Mouse (Mus musculus) CH12.LX (cell line): ENCODE data around the gene Trmt112.

Experiments
- CTCF ChIP-seq, 2 experiments: IDR thresholded peaks in 1 of 2; conservative IDR thresholded peaks in 1 of 2; 2 replicates each; pipeline ENCODE4 v1.5.1; 2011 to 2012; ENCODE audit warnings: low read depth in 2 of 2, low read length in 2 of 2, improper control_type of control experiment in 1 of 2, inconsistent platforms in 1 of 2, mild to moderate bottlenecking in 1 of 2, moderate library complexity in 1 of 2
- ETS1 ChIP-seq: conservative IDR thresholded peaks from 2 replicates; pipeline ENCODE4 v1.6.1; 2012; ENCODE audit warnings: low read depth, mild to moderate bottlenecking, inconsistent platforms, low read length, improper control_type of control experiment, moderate library complexity
- GABPA ChIP-seq: IDR thresholded peaks from 2 replicates; pipeline ENCODE4 v1.6.1; 2012; ENCODE audit warnings: low read depth, low read length, improper control_type of control experiment, inconsistent platforms; ENCODE audit not compliant: insufficient replicate concordance
- MAZ ChIP-seq: IDR thresholded peaks from 2 replicates; pipeline ENCODE4 v1.6.1; 2012; ENCODE audit warnings: low read depth, mild to moderate bottlenecking, inconsistent platforms, low read length, improper control_type of control experiment, moderate library complexity
- MYC ChIP-seq: IDR thresholded peaks from 2 replicates; pipeline ENCODE4 v1.6.1; 2011; ENCODE audit warnings: low read depth, mild to moderate bottlenecking, improper control_type of control experiment, low read length
- POLR2A ChIP-seq: IDR thresholded peaks from 2 replicates; pipeline ENCODE4 v1.6.1; 2011; ENCODE audit warnings: low read depth, mild to moderate bottlenecking, improper control_type of control experiment, low read length
- RAD21 ChIP-seq: IDR thresholded peaks from 2 replicates; pipeline ENCODE4 v1.6.1; 2011; ENCODE audit warnings: low read depth, mild to moderate bottlenecking, low read length, improper control_type of control experiment, moderate library complexity
- RCOR1 ChIP-seq: conservative IDR thresholded peaks from 2 replicates; pipeline ENCODE4 v1.6.1; 2012; ENCODE audit warnings: low read depth, mild to moderate bottlenecking, inconsistent platforms, low read length, improper control_type of control experiment
- TBP ChIP-seq: conservative IDR thresholded peaks from 2 replicates; pipeline ENCODE4 v1.6.1; 2011; ENCODE audit warnings: low read depth, low read length, improper control_type of control experiment
- TCF12 ChIP-seq: IDR thresholded peaks from 2 replicates; pipeline ENCODE4 v1.6.1; 2014; ENCODE audit warnings: low read depth, mild to moderate bottlenecking, inconsistent platforms, low read length, improper control_type of control experiment
- ZC3H11A ChIP-seq: IDR thresholded peaks from 2 replicates; pipeline ENCODE4 v1.6.1; 2012; ENCODE audit warnings: low read depth, mild to moderate bottlenecking, inconsistent platforms, low read length, improper control_type of control experiment

DNA sequence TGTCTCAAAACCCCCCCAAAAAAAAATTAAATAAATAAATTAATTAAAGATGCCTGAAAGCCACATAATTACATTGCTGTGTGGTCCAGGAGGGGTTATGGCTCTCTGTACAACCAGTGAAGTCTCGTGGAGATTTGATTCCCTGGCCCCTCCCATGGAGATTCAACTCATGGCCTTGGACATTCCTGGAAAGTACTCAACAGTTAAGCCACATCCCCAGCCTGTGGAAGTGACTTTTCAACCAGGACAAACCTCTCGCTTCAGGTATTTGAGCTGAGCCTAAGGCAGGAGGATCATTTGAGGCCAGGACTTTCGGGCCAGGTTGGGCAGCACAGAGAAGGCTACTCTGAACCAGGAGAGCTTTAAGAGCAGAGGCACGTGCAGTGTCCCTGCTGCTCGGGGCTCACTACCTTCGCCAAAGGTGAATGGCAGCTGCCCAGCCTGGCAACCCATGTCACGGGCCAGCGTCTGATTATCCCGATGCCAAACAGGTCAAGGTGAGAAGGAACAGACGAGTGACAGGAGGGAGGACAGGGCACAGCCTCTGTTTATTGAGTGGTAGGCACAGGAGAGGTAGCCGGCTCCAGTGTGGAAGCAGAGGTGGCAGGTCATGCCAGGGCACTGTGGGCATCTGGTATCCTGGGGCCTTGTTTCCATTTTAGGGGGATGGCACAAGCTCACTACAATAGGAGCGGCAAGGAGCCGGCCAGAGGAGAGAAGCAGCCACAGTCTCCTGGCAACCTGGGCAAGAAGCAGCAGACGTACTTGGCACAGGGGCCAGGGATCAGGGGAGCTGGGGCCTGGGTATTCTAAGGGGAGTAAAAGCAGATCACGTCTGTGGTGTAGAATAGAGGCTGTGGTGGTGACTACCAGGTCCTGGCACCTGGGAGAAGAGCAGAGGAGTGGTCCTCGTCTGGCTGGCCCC is 28.3 kb downstream of the Trmt112 start:
- TF ChIP-seq CTCF (conservative IDR thresholded peaks at IDR 0.05 in 1 of 2, IDR thresholded peaks at IDR 0.05 in 1 of 2; ENCODE audit: low read depth in 2 of 2, low read length in 2 of 2) (no peak), POLR2A (no peak), GABPA (no peak), MYC (no peak), RCOR1 (no peak), TCF12 (no peak), MAZ (no peak), TBP (no peak), ETS1 (no peak), RAD21 (no peak), ZC3H11A (no peak)
